Mouse (Mus musculus) megakaryocyte, embryonic 14.5 days (primary cell): ENCODE measurements around the gene Med29. TPM values are rescaled to one million over a fixed set of nuclear protein-coding genes. Genes with fewer than 3 reads are reported as not detected.

ENCODE experiments used
- H3K27me3 ChIP-seq: replicated peaks from 2 replicates; pipeline ENCODE3; 2012; ENCODE audit warnings: inconsistent platforms
- H3K36me3 ChIP-seq: replicated peaks from 2 replicates; pipeline ENCODE3; 2012; ENCODE audit warnings: low read length, inconsistent platforms, mixed read lengths
- H3K4me1 ChIP-seq: 2 replicates; pipeline ENCODE4 v1.6.1; 2012; ENCODE audit warnings: inconsistent platforms
- H3K4me3 ChIP-seq: replicated peaks from 2 replicates; pipeline ENCODE3; 2012; ENCODE audit warnings: moderate library complexity, mild to moderate bottlenecking, inconsistent platforms
- H3K9me3 ChIP-seq: 2 replicates; pipeline ENCODE4 v1.6.1; 2012; ENCODE audit warnings: inconsistent platforms
- FLI1 ChIP-seq: IDR thresholded peaks from 2 replicates; pipeline ENCODE4 v1.6.1; 2012; ENCODE audit warnings: low read length, inconsistent platforms, mixed read lengths
- GATA1 ChIP-seq: IDR thresholded peaks from 3 replicates; pipeline ENCODE4 v1.6.1; 2012; ENCODE audit warnings: mixed read lengths, low read length, inconsistent platforms, borderline replicate concordance
- polyA plus RNA-seq: library from polyadenylated mRNA; stranded (reverse); fragments of >175 nt; gene quantifications from 2 replicates; pipeline ENCODE4 v1.2.3, GENCODE M21; 2012; ENCODE audit warnings: low replicate concordance; ENCODE audit not compliant: insufficient read depth

Gene Med29
- polyA plus RNA-seq, 1 experiment, result 15.2 TPM

- Histone ChIP-seq H3K36me3 (peaks cover 24% of the 10 kb centered on the region), H3K4me1 (peaks cover 69% of the 10 kb centered on the region)
Observed at GRCm38 (mm10) chr7:28377190-28378065, 15.1 kb downstream of the Med29 start.

GRCm38 (mm10) chr7:28376011-28376771 lies 16.3 kb downstream of the Med29 start:
- Histone ChIP-seq H3K4me1 (peaks cover 69% of the 10 kb centered on the region), H3K4me3 (peak overlapping the region; percentile 96), H3K36me3 (peaks cover 24% of the 10 kb centered on the region), H3K9me3 (no peaks in the 10 kb centered on the region), H3K27me3 (peaks cover 4% of the 10 kb centered on the region)
- no peak for TF ChIP-seq FLI1
- TF ChIP-seq GATA1, result no peak

More at GRCm38 (mm10) chr7:28377190-28378065, 15.1 kb downstream of the Med29 start:
- Histone ChIP-seq H3K4me3 (peak overlapping the region; percentile 96), H3K27me3 (no peaks in the 10 kb centered on the region), H3K9me3 (no peaks in the 10 kb centered on the region)
- no peak for TF ChIP-seq FLI1
- no peak for TF ChIP-seq GATA1

GRCm38 (mm10) chr7:28375176-28375921 lies 17.2 kb downstream of the Med29 start:
- Histone ChIP-seq H3K9me3 (no peaks in the 10 kb centered on the region), H3K27me3 (peaks cover 12% of the 10 kb centered on the region), H3K4me3 (peak overlapping the region; percentile 96), H3K36me3 (peaks cover 25% of the 10 kb centered on the region), H3K4me1 (peaks cover 71% of the 10 kb centered on the region)
- TF ChIP-seq GATA1 (no peak), FLI1 (no peak)

GRCm38 (mm10) chr7:28374647-28375046 lies 17.9 kb downstream of the Med29 start:
- Histone ChIP-seq H3K36me3 (peaks cover 32% of the 10 kb centered on the region), H3K4me3 (peak overlapping the region; percentile 96)

GRCm38 (mm10) chr7:28373891-28374495 lies 18.5 kb downstream of the Med29 start:
- Histone ChIP-seq H3K27me3 (peaks cover 21% of the 10 kb centered on the region), H3K9me3 (no peaks in the 10 kb centered on the region), H3K4me3 (peak overlapping the region; percentile 75), H3K4me1 (peaks cover 68% of the 10 kb centered on the region), H3K36me3 (peaks cover 34% of the 10 kb centered on the region)
- no peak for TF ChIP-seq GATA1
- TF ChIP-seq FLI1, result no peak

More at GRCm38 (mm10) chr7:28374647-28375046, 17.9 kb downstream of the Med29 start:
- peaks cover 71% of the 10 kb centered on the region for H3K4me1 ChIP-seq
- TF ChIP-seq GATA1 (no peak), FLI1 (no peak)
- H3K9me3 ChIP-seq, result no peaks in the 10 kb centered on the region
- peaks cover 19% of the 10 kb centered on the region for H3K27me3 ChIP-seq

GRCm38 (mm10) chr7:28373131-28373581 lies 19.4 kb downstream of the Med29 start:
- no peak for TF ChIP-seq GATA1
- no peak for TF ChIP-seq FLI1
- peaks cover 29% of the 10 kb centered on the region for H3K27me3 ChIP-seq
- peak overlapping the region; percentile 94 for H3K4me3 ChIP-seq
- H3K9me3 ChIP-seq, result no peaks in the 10 kb centered on the region
- peaks cover 70% of the 10 kb centered on the region for H3K4me1 ChIP-seq
- peaks cover 36% of the 10 kb centered on the region for H3K36me3 ChIP-seq

GRCm38 (mm10) chr7:28372251-28373108 lies 20.0 kb downstream of the Med29 start, which contains the start of gene Plekhg2:
TSS of gene Plekhg2 (minus strand) at chr7:28372599.
- TF ChIP-seq GATA1, result no peak
- peak; percentile 76; the same call in 1 of the 2 replicates for TF ChIP-seq FLI1
- peak within 1 kb of the TSS; percentile 94 for H3K4me3 ChIP-seq
- H3K9me3 ChIP-seq, result no peaks in the 10 kb centered on the region
- peaks cover 32% of the 10 kb centered on the region for H3K27me3 ChIP-seq
- H3K36me3 ChIP-seq, result peaks cover 36% of the 10 kb centered on the region
- H3K4me1 ChIP-seq, result peaks cover 70% of the 10 kb centered on the region

GRCm38 (mm10) chr7:28371514-28371989 lies 21.0 kb downstream of the Med29 start:
- H3K4me3 ChIP-seq, result peak overlapping the region; percentile 94
- peaks cover 64% of the 10 kb centered on the region for H3K4me1 ChIP-seq
- no peaks in the 10 kb centered on the region for H3K9me3 ChIP-seq
- H3K36me3 ChIP-seq, result peaks cover 38% of the 10 kb centered on the region
- H3K27me3 ChIP-seq, result peaks cover 33% of the 10 kb centered on the region
- TF ChIP-seq FLI1 (no peak), GATA1 (no peak)
